Mouse (Mus musculus) erythroblast, embryonic 14.5 days (primary cell): ENCODE results near the gene Ptpre.

Experiments used
- GATA1 ChIP-seq: IDR thresholded peaks from 2 replicates; pipeline ENCODE4 v1.6.1; 2012; ENCODE audit warnings: low read length, inconsistent platforms, mixed read lengths
- TAL1 ChIP-seq: IDR thresholded peaks from 3 replicates; pipeline ENCODE4 v1.6.1; 2012; ENCODE audit warnings: low read length, inconsistent platforms, mixed read lengths

GRCm38 (mm10) chr7:135510431-135510830 is 26.9 kb upstream of the Ptpre start:
- TF ChIP-seq GATA1 (no peak), TAL1 (no peak)
